Mouse (Mus musculus) myocyte (in vitro differentiated cells): ENCODE measurements around the gene Arhgef3.

Source experiments
- MYOG ChIP-seq, 3 experiments: IDR thresholded peaks; one replicate each; pipeline ENCODE4 v1.6.1; 2011; ENCODE audit warnings: control low read depth in 2 of 3, low read depth in 2 of 3, mild to moderate bottlenecking in 2 of 3; ENCODE audit not compliant: insufficient read length in 2 of 3, control insufficient read depth in 1 of 3, insufficient read depth in 1 of 3
- POLR2A ChIP-seq: IDR thresholded peaks from one replicate; pipeline ENCODE4 v1.6.1; 2011; ENCODE audit warnings: low read depth, mild to moderate bottlenecking, control low read depth, moderate library complexity; ENCODE audit not compliant: insufficient read length
- USF1 ChIP-seq: IDR thresholded peaks from one replicate; pipeline ENCODE4 v1.6.1; 2011; ENCODE audit warnings: low read depth, mild to moderate bottlenecking, control low read depth, moderate library complexity

DNA sequence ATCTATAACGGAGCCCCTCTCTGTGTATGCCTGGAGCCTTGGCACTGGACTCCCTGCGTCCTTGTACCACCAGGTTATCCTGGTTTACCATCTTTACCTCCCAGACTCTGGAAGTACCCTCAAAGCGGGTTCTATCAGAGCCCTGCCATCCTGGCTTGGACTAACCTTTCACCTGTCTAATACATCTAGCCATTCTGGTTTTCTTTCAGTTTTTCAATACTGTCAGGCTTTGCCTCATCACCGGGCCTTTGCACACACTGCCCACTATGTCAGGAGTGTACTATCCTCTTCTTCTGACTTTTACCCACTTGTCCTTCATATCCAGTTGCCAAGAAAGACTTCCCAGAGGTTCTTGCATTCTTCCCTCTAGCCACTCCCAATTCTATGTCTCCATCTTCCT, 155.8 kb downstream of the Arhgef3 start:
- no peak for TF ChIP-seq POLR2A
- no peak for TF ChIP-seq USF1
- TF ChIP-seq MYOG (IDR thresholded peaks at IDR 0.05; ENCODE audit: control insufficient read depth in 1 of 3, insufficient read depth in 1 of 3, insufficient read length in 2 of 3, low read depth in 2 of 3) = no peak
